Mouse (Mus musculus): ENCODE data around the gene Slc25a12.

GRCm38 (mm10) chr2:71264585-71264984 lies 103.0 kb downstream of the Slc25a12 start:
- no peak for TF ChIP-seq CTCF (IDR thresholded peaks at IDR 0.05; ENCODE audit: control insufficient read depth, insufficient read depth, insufficient replicate concordance, low read depth, low read length)
- no peak for TF ChIP-seq POLR2A (IDR thresholded peaks at IDR 0.05; ENCODE audit: control insufficient read depth, low read depth, low read length)

All from testis, adult 2 months (tissue).